In genomic region chr2:63513554-63514226, GRCm38 (mm10) we compare ENCODE assay signal across 11 mouse cellular contexts.
DNase-seq lines count a peak whose midpoint lies in the region; ATAC-seq and TF ChIP-seq lines count a peak whose summit lies in the region.
"Had no signal": no experiment of that assay in that cellular context is flagged by ENCODE, and none has a peak within 500 bp of the region (broad histone marks: within the 10 kb centered on the region; RNA-seq: fewer than 3 reads in every experiment).

No protein-coding gene starts in this region.

- TF ChIP-seq CTCF in heart, adult 2 months (IDR thresholded peaks at IDR 0.05): peak; percentile 67
- TF ChIP-seq CTCF in liver, postnatal 0 days (IDR thresholded peaks at IDR 0.05; ENCODE audit: low read depth): peak; percentile 32

- H3K79me2 ChIP-seq in heart, adult 2 months (replicated peaks; ENCODE audit: control insufficient read depth, insufficient read depth, low read length): no peaks in the 10 kb centered on the region

- no peak for ATAC-seq in liver, postnatal 0 days
- ATAC-seq in liver, embryonic 12.5 days: no peak

- H3K4me1 ChIP-seq in heart, adult 2 months (ENCODE audit: control insufficient read depth, insufficient read depth, low read length): no peaks in the 10 kb centered on the region
- no peaks in the 10 kb centered on the region for H3K4me1 ChIP-seq in heart, embryonic 10.5 days
- H3K4me1 ChIP-seq in liver, postnatal 0 days (ENCODE audit: insufficient read depth): no peaks in the 10 kb centered on the region
- no peaks in the 10 kb centered on the region for H3K4me1 ChIP-seq in liver, embryonic 12.5 days

- no peak overlapping the region for H3K9ac ChIP-seq in heart, adult 2 months (ENCODE audit: low read depth, low read length)
- no peak overlapping the region for H3K9ac ChIP-seq in liver, postnatal 0 days (replicated peaks)
- H3K9ac ChIP-seq in liver, embryonic 12.5 days: no peak overlapping the region

- no peaks in the 10 kb centered on the region for H3K36me3 ChIP-seq in heart, adult 2 months (ENCODE audit: control insufficient read depth, insufficient read depth, low read length)
- no peaks in the 10 kb centered on the region for H3K36me3 ChIP-seq in heart, embryonic 10.5 days
- no peaks in the 10 kb centered on the region for H3K36me3 ChIP-seq in liver, postnatal 0 days (replicated peaks; ENCODE audit: insufficient read depth, low read length)
- H3K36me3 ChIP-seq in liver, embryonic 12.5 days: no peaks in the 10 kb centered on the region
- H3K36me3 ChIP-seq: G1E had no signal

- no peaks in the 10 kb centered on the region for H3K27me3 ChIP-seq in heart, adult 2 months (ENCODE audit: control insufficient read depth, insufficient read depth, low read length)
- H3K27me3 ChIP-seq in heart, embryonic 10.5 days (ENCODE audit: insufficient read depth, poor library complexity, severe bottlenecking): no peaks in the 10 kb centered on the region
- no peaks in the 10 kb centered on the region for H3K27me3 ChIP-seq in liver, postnatal 0 days (ENCODE audit: insufficient read depth, low read length)
- no peaks in the 10 kb centered on the region for H3K27me3 ChIP-seq in liver, embryonic 12.5 days (replicated peaks)

- TF ChIP-seq POLR2A in heart, adult 2 months (IDR thresholded peaks at IDR 0.05; ENCODE audit: insufficient read depth, low read depth, low read length): no peak

- no peak for DNase-seq in heart, adult 2 months
- no peak for DNase-seq in heart, embryonic 10.5 days (ENCODE audit: low spot score)
- DNase-seq in liver, postnatal 0 days: no peak
- peak; percentile 33 for DNase-seq in Muller cell, postnatal 12 days (ENCODE audit: inconsistent ontology term)
- peak; percentile 30 for DNase-seq in forelimb bud, embryonic 11.5 days (ENCODE audit: low read depth, low spot score)
- no peak for DNase-seq in urinary bladder, adult 2 months (ENCODE audit: low spot score)
- DNase-seq in spleen, adult 18-20 months: no peak
- DNase-seq: cerebellum, postnatal 36 days; gastrocnemius, postnatal 25 days had no signal

- intact Hi-C loops in heart, adult 2 months (cut with DNase I): loop anchor here (5.0 kb wide), 2 partner anchors 944 to 1344 kb away; no protein-coding TSS in a partner anchor

- H3K4me3 ChIP-seq in heart, adult 2 months: no peak overlapping the region
- H3K4me3 ChIP-seq in heart, embryonic 10.5 days: no peak overlapping the region
- no peak overlapping the region for H3K4me3 ChIP-seq in liver, postnatal 0 days (ENCODE audit: low read depth, low read length)
- no peak overlapping the region for H3K4me3 ChIP-seq in liver, embryonic 12.5 days

- WGBS in heart, adult 2 months: 57% methylated on average over 1 of the region's 1 CpGs
- WGBS in heart, embryonic 10.5 days: 45% methylated on average over 1 of the region's 1 CpGs
- 61% methylated on average over 1 of the region's 1 CpGs for WGBS in liver, postnatal 0 days (ENCODE audit: insufficient replicate concordance)
- 44% methylated on average over 1 of the region's 1 CpGs for WGBS in liver, embryonic 12.5 days (ENCODE audit: insufficient replicate concordance)

- H3K4me2 ChIP-seq in liver, postnatal 0 days (ENCODE audit: low read depth, low read length): no peak overlapping the region
- H3K4me2 ChIP-seq in liver, embryonic 12.5 days: no peak overlapping the region

- no peak for TF ChIP-seq EP300 in heart, adult 2 months (IDR thresholded peaks at IDR 0.05; ENCODE audit: insufficient read depth, low read depth, low read length)
- TF ChIP-seq EP300 in liver, postnatal 0 days (IDR thresholded peaks at IDR 0.05; ENCODE audit: low read depth): no peak

- H3K9me3 ChIP-seq in heart, embryonic 10.5 days: no peaks in the 10 kb centered on the region
- no peaks in the 10 kb centered on the region for H3K9me3 ChIP-seq in liver, postnatal 0 days (ENCODE audit: low read length)
- H3K9me3 ChIP-seq in liver, embryonic 12.5 days (replicated peaks): no peaks in the 10 kb centered on the region
- H3K9me3 ChIP-seq: G1E had no signal

- no peak overlapping the region for H3K27ac ChIP-seq in heart, adult 2 months
- H3K27ac ChIP-seq in heart, embryonic 10.5 days: no peak overlapping the region
- H3K27ac ChIP-seq in liver, postnatal 0 days (ENCODE audit: low read depth): no peak overlapping the region
- no peak overlapping the region for H3K27ac ChIP-seq in liver, embryonic 12.5 days

Comparison
In these comparisons a context has a peak if more than half of its experiments do, and no peak if none do; other contexts are left out.
1. DNase-seq: peak in Muller cell, postnatal 12 days (single experiment) and forelimb bud, embryonic 11.5 days (single experiment); none in heart, adult 2 months (0 of 2), heart, embryonic 10.5 days (single experiment), liver, postnatal 0 days (single experiment), urinary bladder, adult 2 months (single experiment) and spleen, adult 18-20 months (0 of 2).